Mouse (Mus musculus) gonadal fat pad, adult 2 months (tissue): Measurements from ENCODE around the gene Pbrm1. TPM values are rescaled to one million over a fixed set of nuclear protein-coding genes. Genes with fewer than 3 reads are reported as not detected.

ENCODE experiments used
- DNase-seq: peaks from one replicate; pipeline ENCODE4 v3.0.0-alpha.2; 2012; ENCODE audit warnings: low read depth
- polyA plus RNA-seq: library from polyadenylated mRNA; depleted of rRNA; stranded (reverse); fragments of >200 nt; gene quantifications from 2 replicates; pipeline ENCODE4 v1.2.3, GENCODE M21; 2012

The Pbrm1 gene
- polyA plus RNA-seq, 1 experiment = 12.2 TPM

GRCm38 (mm10) chr14:31079313-31080028 is 60.5 kb downstream of the Pbrm1 start:
- no peak for DNase-seq

GRCm38 (mm10) chr14:31081147-31081546 is 62.2 kb downstream of the Pbrm1 start:
- DNase-seq = no peak

- DNase-seq = no peak
These were observed 68.5 kb downstream of the Pbrm1 start for GRCm38 (mm10) chr14:31087433-31087832.

GRCm38 (mm10) chr14:31088515-31088914 is 69.6 kb downstream of the Pbrm1 start:
- DNase-seq = no peak

- DNase-seq = no peak
These were observed 71.0 kb downstream of the Pbrm1 start for GRCm38 (mm10) chr14:31089918-31090317.

- no peak for DNase-seq
These were observed 86.2 kb downstream of the Pbrm1 start for GRCm38 (mm10) chr14:31105156-31105555.

- no peak for DNase-seq
These were observed 91.7 kb downstream of the Pbrm1 start for GRCm38 (mm10) chr14:31110613-31111012.

- no peak for DNase-seq
These were observed 93.2 kb downstream of the Pbrm1 start for GRCm38 (mm10) chr14:31112187-31112586.

- DNase-seq = no peak
These were observed 95.1 kb downstream of the Pbrm1 start for GRCm38 (mm10) chr14:31114011-31114410.

GRCm38 (mm10) chr14:31115522-31115921 is 96.6 kb downstream of the Pbrm1 start:
- DNase-seq = no peak

GRCm38 (mm10) chr14:31125106-31126075 is 106.5 kb downstream of the Pbrm1 start:
- DNase-seq = no peak

GRCm38 (mm10) chr14:31126826-31127225 is 107.9 kb downstream of the Pbrm1 start:
- no peak for DNase-seq

GRCm38 (mm10) chr14:31128101-31128825 is 109.3 kb downstream of the Pbrm1 start:
- no peak for DNase-seq

- DNase-seq = no peak
These were observed 109.9 kb downstream of the Pbrm1 start, which contains the start of gene Smim4 for GRCm38 (mm10) chr14:31128826-31129219. Gene Smim4, minus strand, starts transcription at chr14:31128956.

- no peak for DNase-seq
These were observed 110.6 kb downstream of the Pbrm1 start for GRCm38 (mm10) chr14:31129326-31130235.

- DNase-seq = no peak
These were observed 111.6 kb downstream of the Pbrm1 start, which contains the start of gene Nt5dc2 for GRCm38 (mm10) chr14:31130236-31131220. Gene Nt5dc2, plus strand, starts transcription at chr14:31131053.

- DNase-seq = no peak
These were observed 112.4 kb downstream of the Pbrm1 start for GRCm38 (mm10) chr14:31131272-31131821.

GRCm38 (mm10) chr14:31132031-31132430 is 113.1 kb downstream of the Pbrm1 start:
- no peak for DNase-seq

- no peak for DNase-seq
These were observed 113.6 kb downstream of the Pbrm1 start for GRCm38 (mm10) chr14:31132491-31132975.
